Mouse (Mus musculus) megakaryocyte, embryonic 14.5 days (primary cell): ENCODE measurements around the gene Lnx2.

Experiments
- FLI1 ChIP-seq: IDR thresholded peaks from 2 replicates; pipeline ENCODE4 v1.6.1; 2012; ENCODE audit warnings: low read length, inconsistent platforms, mixed read lengths
- GATA1 ChIP-seq: IDR thresholded peaks from 3 replicates; pipeline ENCODE4 v1.6.1; 2012; ENCODE audit warnings: mixed read lengths, low read length, inconsistent platforms, borderline replicate concordance

DNA sequence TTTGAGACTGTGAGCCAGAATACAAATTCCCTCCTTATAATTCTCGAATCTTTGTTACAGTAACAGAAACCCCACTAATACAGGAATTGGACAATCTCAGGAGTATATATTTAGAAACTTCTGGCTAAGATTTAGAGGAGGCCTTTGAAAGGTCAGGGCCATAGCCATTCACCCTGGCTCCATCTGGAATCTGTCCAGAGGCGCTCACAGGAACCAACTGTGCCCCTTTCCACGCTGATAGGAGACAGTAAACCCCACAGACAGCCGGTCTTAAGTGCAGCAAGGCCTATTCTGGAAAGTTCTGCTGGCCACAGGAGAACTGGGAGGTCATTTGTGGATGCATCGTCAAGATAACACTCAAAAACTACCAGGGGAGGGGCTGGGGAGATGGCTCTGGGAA is 87.3 kb downstream of the Lnx2 start:
- TF ChIP-seq GATA1 (no peak), FLI1 (no peak)
